Mouse (Mus musculus): ENCODE measurements at regions not wholly inside any gene's neighbourhood (a gene's known extent, or its start where the extent isn't known, plus 50 kb on each side); places are given as distances from the start of the nearest gene placed in this dataset.

DNA sequence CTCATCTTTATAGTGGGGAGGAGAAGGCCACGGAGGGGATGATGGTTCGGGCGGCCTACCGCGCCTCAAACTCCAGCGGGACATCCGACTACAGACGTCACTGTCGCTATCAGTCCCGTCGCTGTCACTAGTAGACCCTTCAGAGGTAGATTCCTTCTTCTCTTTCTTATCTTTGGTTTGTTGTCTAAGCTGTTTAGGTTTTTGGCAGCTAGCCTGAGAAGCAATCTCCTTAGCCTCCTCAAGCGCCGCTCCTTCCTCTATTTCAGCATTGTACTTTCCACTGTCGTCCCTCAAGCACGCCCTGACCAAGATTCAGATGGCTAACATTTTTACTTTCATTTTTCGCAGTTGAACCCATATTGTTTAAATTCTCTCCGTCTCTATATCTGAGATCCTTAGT is 76.7 kb upstream of the Tmem150c start:
- TF ChIP-seq CTCF (conservative IDR thresholded peaks at IDR 0.05; ENCODE audit: insufficient read depth, insufficient read length, low read depth, low read length), result no peak
- no peak for TF ChIP-seq POLR2A (IDR thresholded peaks at IDR 0.05; ENCODE audit: low read depth, low read length)

Data from kidney, adult 2 months (tissue).